Mouse (Mus musculus) gastrocnemius, adult 18-20 months (tissue): ENCODE measurements around the gene Mob2. TPM values are rescaled to one million over a fixed set of nuclear protein-coding genes. Genes with fewer than 3 reads are reported as not detected.
A peak's percentile ranks its signal among the peaks of the same experiment; 100 is the strongest.

Experiments used
- DNase-seq: peaks from one replicate; pipeline ENCODE4 v3.0.0; 2021; ENCODE audit warnings: low spot score
- total RNA-seq, 2 experiments: library from RNA; stranded (reverse); gene quantifications; 2 replicates each; pipeline ENCODE4 v1.2.3; 2021

The Mob2 gene
- total RNA-seq, 2 experiments from 2014 or later, result 49.6 to 51.8 TPM

GRCm38 (mm10) chr7:142030073-142030472 is 30.8 kb downstream of the Mob2 start:
- DNase-seq, result no peak

GRCm38 (mm10) chr7:142025926-142026325 is 34.9 kb downstream of the Mob2 start:
- no peak for DNase-seq

GRCm38 (mm10) chr7:142025196-142025595 is 35.7 kb downstream of the Mob2 start:
- DNase-seq, result no peak

- DNase-seq, result no peak
These were observed 40.0 kb downstream of the Mob2 start for GRCm38 (mm10) chr7:142020827-142021226.

- DNase-seq, result no peak
These were observed 41.2 kb downstream of the Mob2 start for GRCm38 (mm10) chr7:142019699-142020098.

- DNase-seq, result peak; percentile 54
These were observed 44.3 kb downstream of the Mob2 start for GRCm38 (mm10) chr7:142016562-142016961.

GRCm38 (mm10) chr7:142001597-142002340 is 59.1 kb downstream of the Mob2 start:
- no peak for DNase-seq

- no peak for DNase-seq
These were observed 60.2 kb downstream of the Mob2 start for GRCm38 (mm10) chr7:142000661-142001060.

GRCm38 (mm10) chr7:141994121-141994520 is 66.7 kb downstream of the Mob2 start:
- DNase-seq, result no peak

- no peak for DNase-seq
These were observed 69.7 kb downstream of the Mob2 start for GRCm38 (mm10) chr7:141991183-141991582.

GRCm38 (mm10) chr7:141988314-141988806 is 72.5 kb downstream of the Mob2 start:
- DNase-seq, result no peak

GRCm38 (mm10) chr7:141981237-141981636 is 79.6 kb downstream of the Mob2 start:
- DNase-seq, result no peak

GRCm38 (mm10) chr7:141979247-141979646 is 81.6 kb downstream of the Mob2 start:
- no peak for DNase-seq

- DNase-seq, result no peak
These were observed 82.9 kb downstream of the Mob2 start for GRCm38 (mm10) chr7:141978003-141978402.

GRCm38 (mm10) chr7:141972831-141973619 is 87.8 kb downstream of the Mob2 start:
- no peak for DNase-seq

GRCm38 (mm10) chr7:141966281-141966680 is 94.6 kb downstream of the Mob2 start:
- DNase-seq, result no peak

GRCm38 (mm10) chr7:141962521-141962920 is 98.3 kb downstream of the Mob2 start:
- no peak for DNase-seq

- no peak for DNase-seq
These were observed 99.4 kb downstream of the Mob2 start for GRCm38 (mm10) chr7:141961491-141961890.

GRCm38 (mm10) chr7:141960926-141961325 is 99.9 kb downstream of the Mob2 start:
- DNase-seq, result no peak

- DNase-seq, result no peak
These were observed 101.7 kb downstream of the Mob2 start for GRCm38 (mm10) chr7:141959133-141959532.
